Mouse (Mus musculus): ENCODE measurements around the gene Gm44965.

DNA sequence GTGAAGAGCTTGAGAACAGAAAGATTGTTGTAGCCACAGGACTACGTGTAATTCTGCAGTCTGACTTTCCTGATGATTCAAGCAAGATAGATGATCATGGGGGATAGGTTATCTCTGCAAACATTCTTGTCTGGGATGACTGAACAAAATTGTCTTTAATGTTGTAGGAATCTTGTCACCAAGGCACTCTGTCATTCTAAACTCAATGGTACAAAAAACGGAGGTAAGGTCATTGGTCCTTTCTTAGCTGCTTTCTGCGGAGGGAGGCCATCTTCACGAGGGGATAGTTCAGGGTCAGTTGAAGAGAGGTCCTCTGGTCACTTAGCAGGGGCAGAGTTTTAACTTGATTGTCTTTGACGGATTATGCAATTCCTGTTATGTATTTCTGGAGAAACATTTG lies 15.0 kb upstream of the Gm44965 start:
- TF ChIP-seq CTCF (IDR thresholded peaks at IDR 0.05; ENCODE audit: low read depth) (no peak), EP300 (IDR thresholded peaks at IDR 0.05; ENCODE audit: low read depth) (no peak)
